Mouse (Mus musculus): ENCODE data around the gene Trak1.

GRCm38 (mm10) chr9:121303748-121304147, 6.4 kb downstream of the Trak1 start:
- TF ChIP-seq POLR2AphosphoS2 (IDR thresholded peaks at IDR 0.05; ENCODE audit: low read depth, low read length) (no peak), POLR2A (IDR thresholded peaks at IDR 0.05; ENCODE audit: low read depth, low read length) (no peak)
